Mouse (Mus musculus) midbrain, embryonic 13.5 days (tissue): ENCODE results near the gene Ucp2. TPM values are rescaled to one million over a fixed set of nuclear protein-coding genes. Genes with fewer than 3 reads are reported as not detected.

ENCODE experiments used
- ATAC-seq: fragments of 200-750 bp; cut with Nextera tagmentation; 2 replicates; pipeline ENCODE4 v1.8.0; 2017; ENCODE audit warnings: mild to moderate bottlenecking, moderate TSS enrichment, moderate library complexity
- H3K27ac ChIP-seq: fragments of 300-500 bp; sonication (generic); 2 replicates; pipeline ENCODE4 v1.5.1; 2015; ENCODE audit warnings: inconsistent platforms, mild to moderate bottlenecking, moderate library complexity
- H3K27me3 ChIP-seq: fragments of 300-500 bp; sonication (generic); 2 replicates; pipeline ENCODE4 v1.6.1; 2015; ENCODE audit warnings: mild to moderate bottlenecking, inconsistent platforms
- H3K36me3 ChIP-seq: fragments of 300-500 bp; sonication (generic); 2 replicates; pipeline ENCODE4 v1.6.1; 2015; ENCODE audit warnings: mild to moderate bottlenecking, inconsistent platforms
- H3K4me1 ChIP-seq: fragments of 300-500 bp; sonication (generic); replicated peaks from 2 replicates; pipeline ENCODE4 v1.6.1; 2015; ENCODE audit warnings: inconsistent platforms
- H3K4me2 ChIP-seq: fragments of 300-500 bp; sonication (generic); replicated peaks from 2 replicates; pipeline ENCODE4 v1.6.1; 2015; ENCODE audit warnings: moderate library complexity, mild to moderate bottlenecking, inconsistent platforms
- H3K4me3 ChIP-seq: fragments of 300-500 bp; sonication (generic); replicated peaks from 2 replicates; pipeline ENCODE4 v1.5.1; 2015; ENCODE audit warnings: mild to moderate bottlenecking, inconsistent platforms
- H3K9ac ChIP-seq: fragments of 300-500 bp; sonication (generic); replicated peaks from 2 replicates; pipeline ENCODE4 v1.6.1; 2015; ENCODE audit warnings: mild to moderate bottlenecking, inconsistent platforms
- H3K9me3 ChIP-seq: fragments of 300-500 bp; sonication (generic); 2 replicates; pipeline ENCODE4 v1.6.1; 2016; ENCODE audit warnings: mild to moderate bottlenecking, inconsistent platforms
- WGBS: fragments of 180-500 bp; shearing (Covaris S2); methylation state at CpG from one replicate; pipeline ENCODE4 v1.1.7; 2015; 5-methylcytosine and 5-hydroxymethylcytosine counted together
- polyA plus RNA-seq: library from polyadenylated mRNA; unstranded; fragments of >200 nt; fragmentation: Nextera tagmentation; extraction: Ambion mirVana; gene quantifications from 2 replicates; pipeline ENCODE4 v1.2.1, GENCODE M21; 2015

Gene Ucp2
- polyA plus RNA-seq, 1 experiment from 2014 or later, result 52.5 TPM

DNA sequence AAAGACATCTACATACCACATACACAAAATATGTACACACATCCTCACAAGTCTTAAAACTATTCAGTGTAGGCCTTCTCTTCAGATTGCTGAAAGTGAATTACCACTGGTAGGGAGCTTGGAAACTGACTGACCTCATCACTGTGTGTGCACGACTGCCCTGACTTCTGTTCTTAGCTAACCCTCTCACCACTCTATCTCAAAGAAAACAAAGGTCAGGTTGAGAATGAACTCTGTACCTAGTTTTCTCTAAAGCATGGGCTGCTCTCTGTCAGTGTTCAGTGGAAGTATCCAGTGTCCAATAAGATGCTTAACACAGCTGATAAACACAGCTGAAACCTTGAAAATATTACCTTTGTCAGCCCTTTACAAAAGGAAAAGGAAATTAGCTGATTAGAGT is 51.3 kb downstream of the Ucp2 start:
- peaks cover 29% of the 10 kb centered on the region for H3K36me3 ChIP-seq
- H3K9ac ChIP-seq, result no peak overlapping the region
- no peak overlapping the region for H3K27ac ChIP-seq
- WGBS, result 69% methylated on average over 1 of the region's 1 CpGs
- no peaks in the 10 kb centered on the region for H3K9me3 ChIP-seq
- 0 out of 2 replicates have a peak, but pooled peaks cover 4% of the 10 kb centered on the region for H3K27me3 ChIP-seq
- no peak overlapping the region for H3K4me3 ChIP-seq
- no peaks in the 10 kb centered on the region for H3K4me1 ChIP-seq
- no peak overlapping the region for H3K4me2 ChIP-seq
- ATAC-seq, result no peak

DNA sequence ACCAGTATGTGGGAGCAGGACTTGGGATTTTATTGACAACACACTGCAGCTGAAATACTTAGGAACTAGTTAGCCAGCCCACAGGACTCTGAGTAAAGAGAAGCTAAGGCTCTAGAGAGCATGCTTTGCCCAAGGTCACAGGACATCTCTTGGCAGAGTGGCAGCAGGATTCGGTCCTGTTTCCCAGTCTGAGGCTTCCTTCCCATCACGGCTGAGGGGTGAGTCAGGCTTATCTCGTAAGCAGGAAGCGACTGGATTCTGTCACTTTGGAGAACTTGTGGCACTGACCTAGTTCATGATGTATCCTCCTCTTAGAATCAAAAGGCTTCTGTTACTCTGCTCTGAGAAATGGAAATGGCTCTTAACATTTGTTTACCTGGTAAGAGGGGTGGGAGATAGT is 54.5 kb downstream of the Ucp2 start:
- Histone ChIP-seq H3K4me2 (no peak overlapping the region), H3K27me3 (0 out of 2 replicates have a peak, but pooled peaks cover 4% of the 10 kb centered on the region), H3K9me3 (no peaks in the 10 kb centered on the region), H3K27ac (no peak overlapping the region), H3K36me3 (peaks cover 17% of the 10 kb centered on the region), H3K4me3 (no peak overlapping the region), H3K9ac (no peak overlapping the region), H3K4me1 (no peaks in the 10 kb centered on the region)
- WGBS, result 89% methylated on average over 4 of the region's 4 CpGs
- no peak for ATAC-seq

DNA sequence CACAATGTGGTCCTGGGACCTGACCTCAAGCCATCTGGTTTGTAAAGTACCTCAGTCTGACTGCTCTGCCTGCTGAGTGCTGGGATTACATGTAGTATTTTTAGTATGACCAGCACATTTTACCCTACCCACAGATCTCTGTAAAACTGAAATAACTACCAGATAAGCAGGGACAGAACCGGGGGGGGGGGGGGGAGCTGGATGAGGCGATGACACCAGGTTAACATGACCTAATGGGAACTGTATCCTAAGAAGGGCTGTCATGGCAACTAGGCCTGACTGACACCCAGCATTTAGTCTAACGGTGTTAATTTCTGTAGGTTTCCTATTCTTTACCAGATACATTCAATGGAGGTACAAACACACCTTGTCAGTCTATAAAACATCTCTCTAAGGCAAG is 56.7 kb downstream of the Ucp2 start:
- no peaks in the 10 kb centered on the region for H3K27me3 ChIP-seq
- WGBS, result 89% methylated on average over 3 of the region's 3 CpGs
- no peak for ATAC-seq

DNA sequence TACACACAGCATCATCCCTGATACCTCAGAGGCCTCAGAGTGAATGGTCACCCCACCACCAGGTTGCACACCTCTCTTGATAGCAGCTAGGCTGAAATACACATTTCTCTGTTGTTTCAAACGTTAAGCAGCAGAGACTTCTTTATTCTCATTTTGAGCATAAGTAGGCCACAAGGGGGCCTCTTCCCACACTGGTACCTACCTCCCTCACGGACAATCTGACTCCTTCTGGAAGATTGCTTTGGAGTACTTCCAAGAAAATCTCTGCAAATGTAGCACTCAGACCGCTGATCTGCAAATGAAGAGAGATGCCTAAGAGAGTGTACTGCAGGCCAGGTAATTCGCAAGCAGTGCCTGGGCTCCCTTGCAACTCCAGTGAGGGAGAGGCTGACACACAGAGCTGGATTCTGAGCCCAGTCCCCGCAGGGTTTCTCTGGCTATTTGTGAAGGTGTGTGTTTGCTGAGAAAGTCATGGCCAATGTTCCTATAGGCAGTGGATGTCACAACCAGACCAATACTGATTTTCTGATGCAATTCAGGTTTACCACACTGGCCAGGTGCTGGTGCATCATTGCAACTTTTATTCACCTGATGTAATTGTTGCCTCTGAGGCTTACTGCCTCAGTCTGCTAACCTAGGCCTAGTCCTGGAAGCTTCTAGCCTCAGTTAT is 57.3 kb downstream of the Ucp2 start:
- Histone ChIP-seq H3K4me3 (no peak overlapping the region), H3K36me3 (peaks cover 17% of the 10 kb centered on the region), H3K27me3 (no peaks in the 10 kb centered on the region), H3K4me1 (peaks cover 8% of the 10 kb centered on the region), H3K9ac (no peak overlapping the region), H3K27ac (no peak overlapping the region), H3K4me2 (no peak overlapping the region), H3K9me3 (no peaks in the 10 kb centered on the region)
- ATAC-seq, result no peak
- 65% methylated on average over 5 of the region's 5 CpGs for WGBS

More for the DNA sequence above, 56.7 kb downstream of the Ucp2 start:
- H3K27ac ChIP-seq, result no peak overlapping the region
- H3K36me3 ChIP-seq, result peaks cover 17% of the 10 kb centered on the region
- no peak overlapping the region for H3K4me3 ChIP-seq
- no peaks in the 10 kb centered on the region for H3K9me3 ChIP-seq
- peaks cover 1% of the 10 kb centered on the region for H3K4me1 ChIP-seq
- H3K9ac ChIP-seq, result no peak overlapping the region
- no peak overlapping the region for H3K4me2 ChIP-seq

Other genes with a start within 250 kb of the Ucp2 start
- gene P4ha3, start 207.8 kb upstream of the Ucp2 start, polyA plus RNA-seq, result 3.6 and 5.5 TPM in 2 replicates
- gene C2cd3, start 121.1 kb upstream of the Ucp2 start, polyA plus RNA-seq, result 25.7 and 28.7 TPM in 2 replicates
- gene Ppme1, start 121.0 kb upstream of the Ucp2 start, polyA plus RNA-seq, result 139 and 144 TPM in 2 replicates
- not detected in 2 replicates for gene Ucp3, start 20.3 kb upstream of the Ucp2 start, polyA plus RNA-seq
- gene Dnajb13, start 21.6 kb downstream of the Ucp2 start, polyA plus RNA-seq, result 1.2 and 3.2 TPM in 2 replicates
- gene Coa4, start 43.7 kb downstream of the Ucp2 start, polyA plus RNA-seq, result 16.7 and 19.7 TPM in 2 replicates
- 197 and 199 TPM in 2 replicates for gene Rab6a, start 114.1 kb downstream of the Ucp2 start, polyA plus RNA-seq
- 80.9 and 89.0 TPM in 2 replicates for gene Mrpl48, start 115.0 kb downstream of the Ucp2 start, polyA plus RNA-seq
- gene Plekhb1, start 169.1 kb downstream of the Ucp2 start, polyA plus RNA-seq, result 5.1 and 5.8 TPM in 2 replicates
- gene Fam168a, start 213.3 kb downstream of the Ucp2 start, polyA plus RNA-seq, result 85.8 and 94.4 TPM in 2 replicates